In genomic region chr17:15498753-15499113, GRCm38 (mm10) we compare ENCODE assay signal across 8 mouse cellular contexts. TPM values are rescaled to one million over a fixed set of nuclear protein-coding genes. Genes with fewer than 3 reads are reported as not detected.
DNase-seq lines count a peak whose midpoint lies in the region; ATAC-seq lines count a peak whose summit lies in the region.

No protein-coding gene starts in this region.

- H3K9ac ChIP-seq in heart, embryonic 16.5 days (ENCODE audit: low read length): peak overlapping the region; percentile 84

- DNase-seq in layer of hippocampus, postnatal 10 days (ENCODE audit: low spot score in 2 of 2): peak; percentile 11 to 25
- DNase-seq in layer of hippocampus, postnatal 36 days: no peak
- DNase-seq in lung, postnatal 36 days: peak; percentile 2
- DNase-seq in natural killer cell, adult 2 months (ENCODE audit: low spot score in 2 of 2): no peak
- no peak for DNase-seq in left cerebral cortex, adult 8-10 months (ENCODE audit: low spot score in 2 of 2)

- peak overlapping the region; percentile 81 for H3K4me2 ChIP-seq in heart, embryonic 16.5 days (ENCODE audit: low read depth, low read length)

- H3K27ac ChIP-seq in brown adipose tissue, adult 24 weeks (replicated peaks; ENCODE audit: low read depth, low read length): peak overlapping the region; percentile 88
- peak overlapping the region; percentile 87 for H3K27ac ChIP-seq in heart, embryonic 16.5 days (ENCODE audit: low read length)

- no peaks in the 10 kb centered on the region for H3K27me3 ChIP-seq in heart, embryonic 16.5 days (ENCODE audit: control insufficient read depth, insufficient read depth, low read length)

- H3K4me3 ChIP-seq in brown adipose tissue, adult 24 weeks (ENCODE audit: insufficient read depth, low read depth, low read length): peak overlapping the region; percentile 90
- peak overlapping the region; percentile 98 for H3K4me3 ChIP-seq in heart, embryonic 16.5 days (ENCODE audit: low read length)

- peaks cover 9% of the 10 kb centered on the region for H3K36me3 ChIP-seq in heart, embryonic 16.5 days (ENCODE audit: control insufficient read depth, insufficient read depth)

- H3K4me1 ChIP-seq in brown adipose tissue, adult 24 weeks (ENCODE audit: control insufficient read depth, insufficient read depth, insufficient read length, low read length): 0 out of 2 replicates have a peak, but pooled peaks cover 3% of the 10 kb centered on the region
- peaks cover 32% of the 10 kb centered on the region for H3K4me1 ChIP-seq in heart, embryonic 16.5 days (ENCODE audit: control insufficient read depth, insufficient read depth, low read length)

- no peak for ATAC-seq in heart, embryonic 16.5 days (replicated peaks; ENCODE audit: extremely low read depth, insufficient read depth, low FRiP score)
- ATAC-seq in erythroid progenitor cell, adult 5-6 weeks (replicated peaks; ENCODE audit: low FRiP score, poor library complexity, severe bottlenecking): no peak

- H3K9me3 ChIP-seq in heart, embryonic 16.5 days (replicated peaks; ENCODE audit: control insufficient read depth, low read length): no peaks in the 10 kb centered on the region

- WGBS in heart, embryonic 16.5 days: 40% methylated on average over 7 of the region's 7 CpGs

RNA-seq across cellular contexts. Expression of gene Psmb1, which starts 0.8 kb away (rescaled TPM):
- total RNA-seq in layer of hippocampus, postnatal 10 days (2021): 100 to 1,000 TPM; 135 to 140 TPM
- 100 to 1,000 TPM; 120 to 138 TPM for total RNA-seq in layer of hippocampus, postnatal 36 days (2021)
- polyA plus RNA-seq in brown adipose tissue, adult 24 weeks (2012; ENCODE audit: insufficient read depth, insufficient read length, missing spikeins): 179 and 185 TPM in 2 replicates
- polyA plus RNA-seq in heart, embryonic 16.5 days (2015; fragmentation: Nextera tagmentation; extraction: Ambion mirVana): 180 and 200 TPM in 2 replicates
- 100 to 1,000 TPM; 123 to 140 (median 133) TPM for total RNA-seq in left cerebral cortex, adult 8-10 months (2022)
- total RNA-seq in erythroid progenitor cell, adult 5-6 weeks (2015; ENCODE audit: low replicate concordance): 54.8 and 67.9 TPM in 2 replicates
- total RNA-seq in erythroid progenitor cell, adult 5-6 weeks (2017; ENCODE audit: low replicate concordance): 65.8 and 82.7 TPM in 2 replicates

RNA-seq across cellular contexts. Expression of gene Tbp, which starts 1.0 kb away (rescaled TPM):
- 10 to 100 TPM; 32.2 to 35.8 TPM for total RNA-seq in layer of hippocampus, postnatal 10 days (2021)
- total RNA-seq in layer of hippocampus, postnatal 36 days (2021): 10 to 100 TPM; 30.3 to 36.0 TPM
- 14.0 and 15.7 TPM in 2 replicates for polyA plus RNA-seq in brown adipose tissue, adult 24 weeks (2012; ENCODE audit: insufficient read depth, insufficient read length, missing spikeins)
- 25.2 and 27.3 TPM in 2 replicates for polyA plus RNA-seq in heart, embryonic 16.5 days (2015; fragmentation: Nextera tagmentation; extraction: Ambion mirVana)
- 10 to 100 TPM; 29.9 to 36.9 (median 33.1) TPM for total RNA-seq in left cerebral cortex, adult 8-10 months (2022)
- 66.7 and 82.2 TPM in 2 replicates for total RNA-seq in erythroid progenitor cell, adult 5-6 weeks (2015; ENCODE audit: low replicate concordance)
- total RNA-seq in erythroid progenitor cell, adult 5-6 weeks (2017; ENCODE audit: low replicate concordance): 44.2 and 47.7 TPM in 2 replicates

RNA-seq across cellular contexts. Expression of gene Pdcd2, which starts 28.4 kb away (rescaled TPM):
- 10 to 100 TPM; 21.2 to 24.8 TPM for total RNA-seq in layer of hippocampus, postnatal 10 days (2021)
- 10 to 100 TPM; 16.7 to 18.9 TPM for total RNA-seq in layer of hippocampus, postnatal 36 days (2021)
- 23.6 and 33.0 TPM in 2 replicates for polyA plus RNA-seq in brown adipose tissue, adult 24 weeks (2012; ENCODE audit: insufficient read depth, insufficient read length, missing spikeins)
- 23.8 and 35.1 TPM in 2 replicates for polyA plus RNA-seq in heart, embryonic 16.5 days (2015; fragmentation: Nextera tagmentation; extraction: Ambion mirVana)
- 10 to 100 TPM; 14.9 to 28.9 (median 23.8) TPM for total RNA-seq in left cerebral cortex, adult 8-10 months (2022)
- total RNA-seq in erythroid progenitor cell, adult 5-6 weeks (2015; ENCODE audit: low replicate concordance): 8.8 and 9.7 TPM in 2 replicates
- 8.4 and 10.5 TPM in 2 replicates for total RNA-seq in erythroid progenitor cell, adult 5-6 weeks (2017; ENCODE audit: low replicate concordance)

Comparison
In these comparisons a context has a peak if more than half of its experiments do, and no peak if none do; other contexts are left out.
1. DNase-seq: peak in layer of hippocampus, postnatal 10 days (2 of 2) and lung, postnatal 36 days (single experiment); none in layer of hippocampus, postnatal 36 days (0 of 2), natural killer cell, adult 2 months (0 of 2) and left cerebral cortex, adult 8-10 months (0 of 2).